Mouse (Mus musculus): ENCODE results near the gene Mtus2. TPM values are rescaled to one million over a fixed set of nuclear protein-coding genes. Genes with fewer than 3 reads are reported as not detected.

Gene Mtus2
- polyA plus RNA-seq, 1 experiment from 2014 or later = 14.4 TPM

DNA sequence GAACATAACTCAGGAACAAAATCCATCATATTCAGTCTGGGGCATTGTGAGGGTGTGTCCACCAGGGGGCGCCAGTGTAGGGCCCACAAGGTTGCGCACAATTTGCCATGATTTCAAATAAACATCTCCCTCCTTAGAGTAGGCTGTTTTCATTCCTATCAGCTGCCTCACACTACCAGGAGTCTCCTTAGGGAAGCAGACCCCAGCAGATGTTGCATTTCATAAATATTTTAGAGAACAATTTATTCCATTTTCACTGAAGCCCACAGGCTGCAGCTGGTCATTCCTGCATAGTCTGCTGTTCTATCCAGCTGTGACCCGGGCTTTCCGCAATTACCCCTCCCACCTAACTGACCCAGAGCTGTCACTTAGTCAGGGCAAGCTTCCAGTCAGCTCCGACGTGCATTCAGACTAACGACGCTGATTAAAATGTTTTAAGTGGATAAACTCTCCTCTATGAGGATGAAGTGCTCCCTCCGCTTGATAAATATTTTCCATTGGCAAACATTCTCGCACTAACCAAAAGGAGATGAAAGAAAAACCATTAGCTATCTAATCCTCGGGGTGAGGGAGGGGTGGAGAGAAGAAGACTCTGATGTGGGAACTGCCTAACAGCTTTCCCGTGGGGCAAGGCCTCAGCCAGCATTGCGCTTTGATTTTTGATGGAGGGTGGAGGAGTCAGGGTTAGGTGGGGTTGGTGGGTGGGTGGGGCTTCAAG, 223.6 kb downstream of the Mtus2 start:
- H3K4me2 ChIP-seq = no peak overlapping the region
- ATAC-seq (ENCODE audit: low FRiP score) = peak; percentile 66
- peaks cover 21% of the 10 kb centered on the region for H3K9me3 ChIP-seq
- 24% methylated on average over 13 of the region's 13 CpGs for WGBS
- no peak overlapping the region for H3K9ac ChIP-seq
- no peaks in the 10 kb centered on the region for H3K27me3 ChIP-seq
- H3K36me3 ChIP-seq (replicated peaks) = no peaks in the 10 kb centered on the region
- peaks cover 14% of the 10 kb centered on the region for H3K4me1 ChIP-seq
- no peak overlapping the region for H3K27ac ChIP-seq
- no peak overlapping the region for H3K4me3 ChIP-seq (replicated peaks)

DNA sequence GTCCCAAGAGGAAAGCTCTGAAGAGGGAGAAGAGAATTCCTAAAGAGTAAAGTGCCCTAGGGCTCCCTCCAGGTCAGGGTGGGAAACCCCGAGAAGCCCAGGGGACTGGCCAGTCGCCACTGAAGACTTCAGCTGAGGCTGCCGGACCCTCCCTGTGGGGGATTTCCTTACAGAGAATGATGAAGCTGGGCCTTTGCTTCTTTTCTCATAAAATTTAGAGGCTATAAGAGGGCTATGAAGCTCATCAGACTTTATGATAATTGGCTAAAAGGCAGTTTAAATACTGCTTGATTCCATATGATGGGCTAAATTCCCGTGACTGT, 224.1 kb downstream of the Mtus2 start:
- no peak for ATAC-seq (ENCODE audit: low FRiP score)
- Histone ChIP-seq H3K9me3 (peaks cover 24% of the 10 kb centered on the region), H3K4me3 (replicated peaks) (no peak overlapping the region), H3K4me2 (no peak overlapping the region), H3K36me3 (replicated peaks) (no peaks in the 10 kb centered on the region), H3K4me1 (peaks cover 9% of the 10 kb centered on the region; the same call in 1 of the 2 replicates), H3K27me3 (no peaks in the 10 kb centered on the region), H3K9ac (no peak overlapping the region), H3K27ac (no peak overlapping the region)
- WGBS = 48% methylated on average over 4 of the region's 4 CpGs

DNA sequence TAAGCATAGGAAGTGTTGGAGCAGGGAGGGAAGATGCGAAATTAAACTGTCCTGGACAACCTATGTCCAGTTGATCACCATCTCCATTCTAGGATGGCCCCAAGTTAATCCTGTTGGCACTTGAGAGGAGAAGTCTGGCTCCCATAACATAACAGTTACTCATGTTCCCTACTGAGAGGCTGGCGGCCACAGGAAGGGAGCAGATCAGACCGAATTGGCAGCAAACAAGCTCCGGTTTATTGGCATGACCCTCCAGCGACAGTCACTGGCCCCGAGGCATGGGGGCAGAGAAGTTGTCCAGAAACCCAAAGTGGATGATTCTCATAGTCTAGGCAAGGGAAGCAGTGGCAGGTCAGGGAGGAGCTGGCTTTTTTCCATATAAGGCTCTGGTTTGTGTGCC, 224.8 kb downstream of the Mtus2 start:
- Histone ChIP-seq H3K4me1 (peaks cover 9% of the 10 kb centered on the region; the same call in 1 of the 2 replicates), H3K27ac (no peak overlapping the region), H3K4me2 (no peak overlapping the region), H3K9me3 (peaks cover 24% of the 10 kb centered on the region), H3K27me3 (no peaks in the 10 kb centered on the region), H3K4me3 (replicated peaks) (no peak overlapping the region), H3K36me3 (replicated peaks) (no peaks in the 10 kb centered on the region), H3K9ac (no peak overlapping the region)
- ATAC-seq (ENCODE audit: low FRiP score) = no peak
- WGBS = 87% methylated on average over 6 of the region's 6 CpGs

DNA sequence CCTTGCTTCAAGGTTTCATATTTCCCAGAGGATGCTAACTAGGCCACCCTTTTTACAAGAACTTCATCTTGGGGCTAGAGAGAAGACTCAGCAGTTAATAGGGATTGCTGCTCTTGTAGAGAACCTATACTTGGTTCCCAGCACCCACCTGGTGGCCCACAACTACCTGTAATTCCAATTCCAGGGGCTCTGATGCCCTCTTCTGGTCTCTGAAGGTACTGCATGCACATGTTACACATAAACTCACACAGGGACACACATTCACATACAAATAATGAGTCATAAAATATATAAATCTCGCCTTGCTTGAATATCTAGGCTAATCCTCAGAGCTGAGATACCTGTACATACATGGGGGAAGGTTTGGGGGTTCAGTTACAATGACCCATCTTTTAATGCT, 228.8 kb downstream of the Mtus2 start:
- H3K27ac ChIP-seq = no peak overlapping the region
- ATAC-seq (ENCODE audit: low FRiP score) = no peak
- 77% methylated on average over 1 of the region's 1 CpGs for WGBS
- no peak overlapping the region for H3K9ac ChIP-seq
- H3K36me3 ChIP-seq (replicated peaks) = no peaks in the 10 kb centered on the region
- no peaks in the 10 kb centered on the region for H3K27me3 ChIP-seq
- H3K4me1 ChIP-seq = peaks cover 7% of the 10 kb centered on the region; the same call in 1 of the 2 replicates
- no peak overlapping the region for H3K4me3 ChIP-seq (replicated peaks)
- H3K4me2 ChIP-seq = no peak overlapping the region
- peaks cover 10% of the 10 kb centered on the region for H3K9me3 ChIP-seq

DNA sequence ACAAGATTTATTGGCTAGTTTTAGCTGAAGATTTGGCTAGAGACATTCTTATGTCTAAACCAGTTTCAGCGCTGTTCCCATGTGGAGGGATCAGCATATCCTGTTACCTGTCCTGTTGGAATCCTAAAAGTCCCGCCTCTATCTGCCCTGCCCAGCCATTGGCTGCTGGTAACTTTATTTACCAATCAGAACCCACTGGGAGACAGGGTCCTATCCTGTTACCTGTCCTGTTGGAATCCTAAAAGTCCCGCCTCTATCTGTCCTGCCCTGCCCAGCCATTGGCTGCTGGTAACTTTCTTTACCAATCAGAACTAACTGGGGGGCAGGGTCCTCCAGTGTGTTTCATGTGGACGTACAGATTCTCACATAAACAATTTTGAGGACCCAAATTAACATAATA, 234.3 kb downstream of the Mtus2 start:
- WGBS = 29% methylated on average over 4 of the region's 4 CpGs

DNA sequence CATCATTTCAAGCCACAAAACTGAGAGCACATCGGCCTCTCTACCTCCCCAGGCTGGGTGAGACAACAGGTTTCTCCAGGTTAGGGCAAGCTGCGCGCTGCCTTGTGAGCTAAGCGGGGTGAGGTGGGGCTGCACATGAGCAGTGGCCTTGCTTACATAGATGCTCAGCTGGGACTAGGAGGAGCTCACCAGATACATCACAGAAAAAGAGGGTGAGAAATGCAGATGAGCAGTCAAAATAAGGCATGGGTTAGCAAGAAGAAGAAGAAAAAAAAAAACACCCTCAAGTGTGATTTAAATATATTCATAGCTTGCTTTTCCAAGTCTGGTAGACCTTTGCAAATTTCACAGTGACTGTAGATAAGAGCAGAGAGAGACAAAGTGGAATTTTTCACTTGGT, 254.7 kb downstream of the Mtus2 start:
- no peaks in the 10 kb centered on the region for H3K4me1 ChIP-seq
- WGBS = 97% methylated on average over 4 of the region's 4 CpGs

More for the DNA sequence above, 234.3 kb downstream of the Mtus2 start:
- Histone ChIP-seq H3K9me3 (no peaks in the 10 kb centered on the region), H3K4me2 (no peak overlapping the region), H3K4me3 (replicated peaks) (no peak overlapping the region), H3K36me3 (replicated peaks) (no peaks in the 10 kb centered on the region), H3K9ac (no peak overlapping the region), H3K27me3 (no peaks in the 10 kb centered on the region), H3K27ac (no peak overlapping the region), H3K4me1 (no peaks in the 10 kb centered on the region)
- no peak for ATAC-seq (ENCODE audit: low FRiP score)

DNA sequence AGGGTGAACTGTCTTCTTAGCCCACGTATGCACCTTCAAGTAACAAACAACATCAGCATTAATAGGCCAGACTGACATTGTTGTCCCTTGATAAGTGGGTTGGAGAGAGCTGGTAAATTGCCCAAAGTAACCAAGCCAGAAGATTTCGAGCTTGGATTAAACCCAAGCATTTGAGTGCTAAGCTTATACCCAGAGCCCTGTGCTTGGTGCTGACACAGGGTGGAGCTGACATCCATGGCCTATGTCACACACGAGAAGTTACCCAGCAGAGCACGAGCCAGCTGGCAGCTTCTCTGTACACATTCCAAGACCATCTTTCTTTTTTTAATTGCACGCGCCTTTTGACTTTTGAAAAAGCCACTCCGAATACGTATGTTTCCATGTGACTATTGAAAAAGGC, 259.7 kb downstream of the Mtus2 start:
- ATAC-seq (ENCODE audit: low FRiP score) = no peak
- Histone ChIP-seq H3K4me2 (no peak overlapping the region), H3K36me3 (replicated peaks) (no peaks in the 10 kb centered on the region), H3K9ac (no peak overlapping the region), H3K27me3 (no peaks in the 10 kb centered on the region), H3K4me3 (replicated peaks) (no peak overlapping the region), H3K4me1 (no peaks in the 10 kb centered on the region), H3K9me3 (no peaks in the 10 kb centered on the region), H3K27ac (no peak overlapping the region)
- WGBS = 96% methylated on average over 8 of the region's 8 CpGs

More for the DNA sequence above, 254.7 kb downstream of the Mtus2 start:
- Histone ChIP-seq H3K9ac (no peak overlapping the region), H3K9me3 (no peaks in the 10 kb centered on the region), H3K4me3 (replicated peaks) (no peak overlapping the region), H3K27ac (no peak overlapping the region), H3K4me2 (no peak overlapping the region), H3K27me3 (no peaks in the 10 kb centered on the region), H3K36me3 (replicated peaks) (no peaks in the 10 kb centered on the region)
- ATAC-seq (ENCODE audit: low FRiP score) = no peak

DNA sequence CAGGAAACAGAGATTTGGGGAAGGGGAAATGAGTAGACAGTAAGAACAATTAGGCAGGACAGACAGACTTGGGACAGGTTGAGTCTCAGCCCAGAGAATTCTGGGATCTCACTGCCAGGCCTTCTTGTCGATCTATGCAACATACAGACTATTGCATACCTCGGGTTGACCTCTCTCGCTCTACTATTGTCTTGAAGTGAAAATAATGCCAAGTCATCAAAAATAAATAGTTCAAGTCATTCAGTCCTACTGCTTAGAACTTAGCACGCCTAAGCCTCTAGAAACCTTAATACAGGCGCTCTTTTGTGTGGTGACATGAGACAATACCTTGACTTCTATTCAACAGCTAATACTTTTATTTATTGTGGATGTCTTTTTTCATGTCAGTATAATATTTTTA, 265.8 kb downstream of the Mtus2 start:
- WGBS = 87% methylated on average over 5 of the region's 5 CpGs
- Histone ChIP-seq H3K27me3 (no peaks in the 10 kb centered on the region), H3K4me2 (no peak overlapping the region), H3K36me3 (replicated peaks) (no peaks in the 10 kb centered on the region), H3K27ac (no peak overlapping the region), H3K4me3 (replicated peaks) (no peak overlapping the region), H3K9ac (no peak overlapping the region), H3K9me3 (no peaks in the 10 kb centered on the region), H3K4me1 (no peaks in the 10 kb centered on the region)
- no peak for ATAC-seq (ENCODE audit: low FRiP score)

DNA sequence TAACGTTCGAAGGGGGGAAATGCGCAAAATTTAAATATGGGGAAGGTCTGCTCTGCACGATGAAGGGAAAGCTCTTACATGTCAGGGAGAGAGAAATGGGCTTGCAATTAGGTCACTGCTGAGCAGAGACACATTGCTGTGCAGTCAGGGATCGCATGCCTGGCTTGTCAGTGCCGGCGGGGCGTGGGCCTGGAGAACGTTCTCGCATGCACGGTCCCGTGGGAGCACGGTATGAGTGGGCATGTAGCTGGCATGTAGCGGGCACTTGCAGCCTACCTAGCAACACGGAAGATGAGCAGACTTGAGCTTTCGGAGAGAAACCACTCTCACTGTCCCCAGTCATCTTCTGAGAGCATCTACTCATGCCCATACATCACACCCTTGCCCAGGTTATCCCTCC, 266.9 kb downstream of the Mtus2 start:
- no peaks in the 10 kb centered on the region for H3K9me3 ChIP-seq
- no peak overlapping the region for H3K4me2 ChIP-seq
- H3K4me1 ChIP-seq = no peaks in the 10 kb centered on the region
- no peak overlapping the region for H3K9ac ChIP-seq
- no peak overlapping the region for H3K27ac ChIP-seq
- no peak for ATAC-seq (ENCODE audit: low FRiP score)
- 93% methylated on average over 16 of the region's 16 CpGs for whole genome bisulfite sequencing
- no peak overlapping the region for H3K4me3 ChIP-seq (replicated peaks)
- H3K27me3 ChIP-seq = no peaks in the 10 kb centered on the region
- H3K36me3 ChIP-seq (replicated peaks) = no peaks in the 10 kb centered on the region

DNA sequence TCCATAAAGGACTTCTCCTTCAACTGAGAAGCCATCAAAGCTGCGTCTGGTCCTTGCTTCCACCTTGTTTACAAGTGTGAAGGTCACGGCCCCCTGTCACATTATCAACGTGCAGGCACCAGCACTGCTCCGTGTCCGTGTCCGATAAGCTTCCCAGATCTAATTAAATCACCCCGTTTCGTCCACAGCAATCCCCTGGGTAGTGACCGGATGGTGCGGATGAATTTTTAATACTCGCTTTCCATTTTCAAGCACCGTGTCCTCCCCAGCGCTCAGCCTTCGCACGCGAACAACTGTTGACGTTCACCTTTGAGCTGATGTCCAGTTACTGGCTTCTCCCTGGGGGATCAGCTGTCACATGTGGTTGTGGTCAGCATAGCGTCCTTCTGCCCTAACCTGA, 276.6 kb downstream of the Mtus2 start:
- Histone ChIP-seq H3K4me2 (no peak overlapping the region), H3K36me3 (replicated peaks) (no peaks in the 10 kb centered on the region), H3K9me3 (no peaks in the 10 kb centered on the region), H3K4me3 (replicated peaks) (no peak overlapping the region), H3K4me1 (no peaks in the 10 kb centered on the region), H3K9ac (no peak overlapping the region), H3K27ac (no peak overlapping the region), H3K27me3 (no peaks in the 10 kb centered on the region)
- WGBS = 88% methylated on average over 18 of the region's 18 CpGs
- ATAC-seq (ENCODE audit: low FRiP score) = no peak

DNA sequence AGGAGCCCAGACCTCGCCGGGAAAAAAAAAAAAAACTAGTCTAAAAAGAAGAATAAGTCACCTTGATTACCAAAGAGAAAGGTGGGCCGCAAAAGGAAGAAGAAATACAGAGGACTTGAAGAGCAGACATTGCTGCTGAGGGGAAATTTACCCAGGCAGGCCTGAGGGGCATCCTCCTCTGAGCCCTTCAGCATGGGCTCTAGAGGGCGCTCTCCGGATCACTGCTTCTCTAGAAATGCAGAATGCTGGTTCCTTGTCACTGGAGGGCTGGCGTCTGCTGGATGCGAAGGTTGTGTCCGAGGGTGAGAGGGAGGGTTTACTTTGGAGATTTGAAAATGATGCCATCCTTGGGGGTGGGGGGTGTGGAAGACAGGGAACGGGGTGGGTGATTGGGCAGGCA, 279.5 kb downstream of the Mtus2 start:
- Histone ChIP-seq H3K9me3 (no peaks in the 10 kb centered on the region), H3K9ac (no peak overlapping the region), H3K27ac (no peak overlapping the region), H3K4me2 (no peak overlapping the region), H3K4me3 (replicated peaks) (no peak overlapping the region), H3K27me3 (no peaks in the 10 kb centered on the region), H3K4me1 (no peaks in the 10 kb centered on the region), H3K36me3 (replicated peaks) (no peaks in the 10 kb centered on the region)
- no peak for ATAC-seq (ENCODE audit: low FRiP score)
- 54% methylated on average over 9 of the region's 9 CpGs for WGBS

DNA sequence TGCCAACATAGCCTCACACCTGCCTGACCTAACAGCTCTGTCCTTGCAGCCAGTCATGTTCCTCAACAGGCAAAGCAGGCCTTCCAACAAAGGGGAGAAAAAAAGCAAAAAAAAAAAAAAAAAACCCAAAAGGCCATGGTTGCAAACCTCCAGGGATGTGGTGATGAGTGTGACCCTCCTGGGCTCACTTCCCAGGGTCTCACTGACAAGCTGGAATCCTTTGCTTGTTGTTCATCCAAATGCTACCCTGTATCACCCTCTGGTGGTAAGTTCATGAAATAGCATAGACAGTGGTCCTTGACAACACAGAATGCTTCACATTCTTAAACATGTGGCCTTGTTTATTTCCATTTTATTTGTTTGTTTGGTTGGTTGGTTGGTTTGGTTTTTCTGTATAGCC, 281.9 kb downstream of the Mtus2 start:
- Histone ChIP-seq H3K9me3 (no peaks in the 10 kb centered on the region), H3K4me1 (no peaks in the 10 kb centered on the region), H3K27me3 (no peaks in the 10 kb centered on the region), H3K36me3 (replicated peaks) (no peaks in the 10 kb centered on the region), H3K27ac (no peak overlapping the region), H3K4me3 (replicated peaks) (no peak overlapping the region), H3K4me2 (no peak overlapping the region), H3K9ac (no peak overlapping the region)
- peak; percentile 51; the same call in 1 of the 2 replicates for ATAC-seq (ENCODE audit: low FRiP score)

DNA sequence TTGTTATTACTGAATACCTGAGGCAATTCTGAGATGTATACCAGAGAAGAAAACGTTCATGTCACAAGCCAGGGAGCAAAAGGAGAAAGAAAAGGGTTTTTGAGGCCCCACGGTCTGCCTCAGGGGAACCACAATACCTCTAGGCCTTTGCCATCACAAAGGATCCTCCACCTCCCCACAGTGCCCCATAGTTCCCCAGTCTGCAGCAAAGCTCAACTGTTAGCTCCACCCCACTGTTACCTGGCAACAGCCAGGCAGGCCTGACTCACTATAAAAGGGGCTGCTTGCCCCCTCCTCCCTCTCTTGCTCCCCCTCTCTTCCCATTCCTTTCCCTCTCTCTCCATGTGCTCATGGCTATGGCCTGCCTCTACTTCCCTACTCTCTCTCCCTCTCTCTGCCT, 282.6 kb downstream of the Mtus2 start:
- WGBS = 9% methylated on average over 2 of the region's 2 CpGs
- H3K9ac ChIP-seq = no peak overlapping the region
- no peak overlapping the region for H3K4me3 ChIP-seq (replicated peaks)
- H3K27me3 ChIP-seq = no peaks in the 10 kb centered on the region
- H3K27ac ChIP-seq = no peak overlapping the region
- no peaks in the 10 kb centered on the region for H3K36me3 ChIP-seq (replicated peaks)
- 0 out of 2 replicates have a peak, but pooled peaks cover 2% of the 10 kb centered on the region for H3K9me3 ChIP-seq
- 0 out of 2 replicates have a peak, but pooled peaks have one; percentile 25 for ATAC-seq (ENCODE audit: low FRiP score)
- no peak overlapping the region for H3K4me2 ChIP-seq
- no peaks in the 10 kb centered on the region for H3K4me1 ChIP-seq
